Mouse (Mus musculus) C2C12 (cell line): ENCODE measurements at regions not wholly inside any gene's neighbourhood (a gene's known extent, or its start where the extent isn't known, plus 50 kb on each side); places are given as distances from the start of the nearest gene placed in this dataset.

ENCODE experiments used
- H3K27me3 ChIP-seq: one replicate; pipeline ENCODE4 v1.6.1; 2011; ENCODE audit not compliant: control insufficient read depth, insufficient read depth, insufficient read length
- H3K36me3 ChIP-seq: one replicate; pipeline ENCODE4 v1.6.1; 2011; ENCODE audit not compliant: control insufficient read depth, insufficient read depth
- H3K4me3 ChIP-seq: one replicate; pipeline ENCODE4 v1.5.1; 2011; ENCODE audit warnings: mild to moderate bottlenecking, control low read depth; ENCODE audit not compliant: poor library complexity, insufficient read depth, severe bottlenecking
- H3K79me2 ChIP-seq: one replicate; pipeline ENCODE4 v1.6.1; 2011; ENCODE audit not compliant: control insufficient read depth, insufficient read depth
- H3K79me3 ChIP-seq: one replicate; pipeline ENCODE4 v1.6.1; 2011; ENCODE audit warnings: low read depth, control low read depth
- H3ac ChIP-seq: one replicate; pipeline ENCODE3; 2011; ENCODE audit warnings: low read depth; ENCODE audit not compliant: control insufficient read depth, insufficient read length
- CEBPB ChIP-seq: IDR thresholded peaks from one replicate; pipeline ENCODE4 v1.6.1; 2011; ENCODE audit warnings: low read depth, mild to moderate bottlenecking, control low read depth, moderate library complexity
- CTCF ChIP-seq: IDR thresholded peaks from one replicate; pipeline ENCODE4 v1.5.1; 2011; ENCODE audit not compliant: control insufficient read depth, insufficient read depth, insufficient read length
- FOSL1 ChIP-seq: IDR thresholded peaks from one replicate; pipeline ENCODE4 v1.8.0; 2011; ENCODE audit warnings: mild to moderate bottlenecking, low read length; ENCODE audit not compliant: poor library complexity, insufficient read depth, severe bottlenecking
- MAX ChIP-seq: IDR thresholded peaks from one replicate; pipeline ENCODE4 v1.6.1; 2011; ENCODE audit warnings: mild to moderate bottlenecking, control low read depth
- MYOD1 ChIP-seq: IDR thresholded peaks from one replicate; pipeline ENCODE4 v1.6.1; 2011; ENCODE audit warnings: low read depth; ENCODE audit not compliant: control insufficient read depth, insufficient read length
- MYOG ChIP-seq: IDR thresholded peaks from one replicate; pipeline ENCODE4 v1.6.1; 2011; ENCODE audit not compliant: control insufficient read depth, insufficient read length; ENCODE audit errors: extremely low read depth
- USF1 ChIP-seq: IDR thresholded peaks from one replicate; pipeline ENCODE4 v1.6.1; 2011; ENCODE audit warnings: low read depth, mild to moderate bottlenecking, control low read depth, moderate library complexity

GRCm38 (mm10) chr7:111370421-111370887 lies 287.6 kb upstream of the Eif4g2 start:
- Histone ChIP-seq H3K27me3 (no peaks in the 10 kb centered on the region), H3K36me3 (no peaks in the 10 kb centered on the region), H3ac (no peak overlapping the region), H3K79me3 (no peaks in the 10 kb centered on the region), H3K4me3 (no peak overlapping the region), H3K79me2 (no peaks in the 10 kb centered on the region)
- no peak for TF ChIP-seq CEBPB

DNA sequence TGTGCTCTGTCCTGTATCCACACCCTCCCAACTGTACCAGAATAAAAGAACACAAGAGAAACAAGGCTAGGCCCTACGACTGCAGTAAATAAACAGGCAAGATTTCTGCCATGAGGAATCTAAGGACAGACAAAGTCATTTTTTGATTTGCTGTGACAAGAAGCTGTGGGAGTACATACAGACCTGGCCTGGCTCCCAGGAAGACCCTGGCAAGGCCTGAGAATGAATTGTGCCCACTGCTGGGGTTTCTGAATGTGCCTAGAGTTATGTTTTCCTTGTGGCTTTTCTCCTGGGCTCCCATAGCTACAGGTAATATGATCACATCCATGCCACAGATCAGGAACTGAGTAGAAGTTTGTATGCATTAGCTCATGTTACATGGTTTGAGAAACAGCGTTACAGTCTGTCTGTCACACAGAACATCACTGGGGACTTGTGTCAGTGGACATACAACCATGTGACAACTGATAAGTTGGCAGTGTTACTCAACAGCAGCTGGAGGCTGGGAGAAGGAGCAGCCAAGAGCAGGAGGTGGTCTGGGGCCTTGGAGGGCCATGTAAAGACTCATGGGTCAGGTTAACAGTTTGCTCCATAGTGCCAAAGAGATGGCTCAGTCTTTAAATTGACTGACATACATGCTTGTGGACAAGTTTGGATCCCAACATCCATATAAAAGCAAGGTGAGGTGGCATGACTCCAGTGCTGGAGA lies 285.6 kb upstream of the Eif4g2 start:
- H3K79me2 ChIP-seq: no peaks in the 10 kb centered on the region
- H3K27me3 ChIP-seq: no peaks in the 10 kb centered on the region
- no peak overlapping the region for H3K4me3 ChIP-seq
- no peak overlapping the region for H3ac ChIP-seq
- no peak for TF ChIP-seq MAX
- TF ChIP-seq USF1: no peak
- no peak for TF ChIP-seq MYOG
- TF ChIP-seq CEBPB: peak; percentile 3
- no peaks in the 10 kb centered on the region for H3K36me3 ChIP-seq
- H3K79me3 ChIP-seq: no peaks in the 10 kb centered on the region

- H3K4me3 ChIP-seq: no peak overlapping the region
- H3K36me3 ChIP-seq: no peaks in the 10 kb centered on the region
- no peak for TF ChIP-seq FOSL1
- peak; percentile 30 for TF ChIP-seq MYOD1
- H3ac ChIP-seq: no peak overlapping the region
- no peaks in the 10 kb centered on the region for H3K79me2 ChIP-seq
- H3K79me3 ChIP-seq: no peaks in the 10 kb centered on the region
- no peaks in the 10 kb centered on the region for H3K27me3 ChIP-seq
Measured at GRCm38 (mm10) chr7:111366951-111367653, 284.3 kb upstream of the Eif4g2 start.

- H3K4me3 ChIP-seq: no peak overlapping the region
- H3K36me3 ChIP-seq: no peaks in the 10 kb centered on the region
- no peak for TF ChIP-seq FOSL1
- TF ChIP-seq MYOD1: no peak
- no peak for TF ChIP-seq MYOG
- TF ChIP-seq USF1: no peak
- TF ChIP-seq CTCF: no peak
- TF ChIP-seq MAX: no peak
- no peak for TF ChIP-seq CEBPB
- no peaks in the 10 kb centered on the region for H3K79me2 ChIP-seq
- H3K27me3 ChIP-seq: no peaks in the 10 kb centered on the region
- H3K79me3 ChIP-seq: no peaks in the 10 kb centered on the region
- H3ac ChIP-seq: no peak overlapping the region
Measured at GRCm38 (mm10) chr7:111365384-111365783, 282.6 kb upstream of the Eif4g2 start.

DNA sequence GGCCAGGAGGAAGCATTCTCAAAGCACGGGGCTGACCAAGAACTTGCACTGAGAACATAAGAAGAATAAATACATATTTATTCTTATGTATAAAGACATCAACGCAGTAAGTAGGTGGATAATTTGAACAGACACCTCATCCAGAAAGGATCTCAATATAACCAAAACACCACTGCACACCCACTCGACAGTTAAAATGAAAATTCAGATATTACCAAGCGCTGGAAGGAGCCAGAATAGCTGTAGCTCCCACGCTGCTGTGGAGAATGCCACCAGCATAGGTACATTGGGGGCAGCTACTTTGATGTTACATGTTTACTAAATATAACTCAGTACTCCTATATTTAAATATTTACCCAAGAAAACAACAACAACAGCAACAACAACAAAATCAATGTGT lies 280.4 kb upstream of the Eif4g2 start:
- H3K79me2 ChIP-seq: no peaks in the 10 kb centered on the region
- no peak overlapping the region for H3ac ChIP-seq
- TF ChIP-seq MYOG (no peak), MAX (no peak), MYOD1 (no peak)
- no peaks in the 10 kb centered on the region for H3K27me3 ChIP-seq
- no peaks in the 10 kb centered on the region for H3K36me3 ChIP-seq
- no peak overlapping the region for H3K4me3 ChIP-seq
- no peaks in the 10 kb centered on the region for H3K79me3 ChIP-seq

- no peak overlapping the region for H3ac ChIP-seq
- H3K4me3 ChIP-seq: no peak overlapping the region
- no peaks in the 10 kb centered on the region for H3K27me3 ChIP-seq
- H3K79me3 ChIP-seq: no peaks in the 10 kb centered on the region
- H3K79me2 ChIP-seq: no peaks in the 10 kb centered on the region
- TF ChIP-seq MYOG (no peak), MYOD1 (no peak), CTCF (no peak), MAX (no peak), USF1 (no peak), FOSL1 (no peak)
- no peaks in the 10 kb centered on the region for H3K36me3 ChIP-seq
Measured at GRCm38 (mm10) chr7:111362646-111363045, 279.8 kb upstream of the Eif4g2 start.
